Mouse (Mus musculus): ENCODE measurements around the gene Pdzph1.
A peak's percentile ranks its signal among the peaks of the same experiment; 100 is the strongest.

Gene Pdzph1

DNA sequence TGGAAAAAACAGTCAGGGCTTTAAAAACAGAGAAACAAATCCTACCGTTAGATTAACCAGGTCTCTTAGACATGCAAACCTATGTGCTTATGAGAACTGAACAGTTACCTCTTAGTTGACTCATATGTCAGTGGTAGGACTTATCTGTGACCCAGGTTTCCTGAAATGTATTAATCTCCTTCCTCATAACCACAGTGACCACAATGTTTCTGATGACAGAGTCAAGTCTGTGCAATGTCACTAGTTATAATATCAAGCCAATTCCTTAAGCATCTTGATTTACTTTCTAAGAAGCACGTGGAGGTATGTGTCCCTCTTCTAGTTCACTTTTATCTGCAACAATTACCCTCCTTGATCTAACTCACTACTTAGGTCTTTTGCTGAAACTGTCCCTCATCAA lies 68.4 kb downstream of the Pdzph1 start:
- DNase-seq, result no peak

DNA sequence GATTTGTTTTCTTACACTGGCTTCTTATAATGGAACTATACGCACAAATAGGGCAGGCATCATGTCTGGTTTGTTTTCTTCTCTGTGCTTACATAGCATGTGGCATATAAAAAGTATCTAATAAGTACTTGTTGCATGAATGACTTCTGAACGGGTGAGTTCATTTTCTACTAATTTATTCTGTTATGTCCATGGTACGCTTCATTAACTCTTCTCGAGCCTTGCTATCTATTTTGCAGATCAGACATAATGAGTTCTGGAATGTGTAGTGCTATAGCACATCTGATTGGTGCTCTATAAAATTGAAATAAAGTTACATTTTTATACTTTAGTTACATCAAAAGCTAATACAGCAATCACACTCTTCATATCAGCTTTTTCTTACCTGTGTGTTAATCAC lies 71.2 kb downstream of the Pdzph1 start:
- DNase-seq, result no peak

DNA sequence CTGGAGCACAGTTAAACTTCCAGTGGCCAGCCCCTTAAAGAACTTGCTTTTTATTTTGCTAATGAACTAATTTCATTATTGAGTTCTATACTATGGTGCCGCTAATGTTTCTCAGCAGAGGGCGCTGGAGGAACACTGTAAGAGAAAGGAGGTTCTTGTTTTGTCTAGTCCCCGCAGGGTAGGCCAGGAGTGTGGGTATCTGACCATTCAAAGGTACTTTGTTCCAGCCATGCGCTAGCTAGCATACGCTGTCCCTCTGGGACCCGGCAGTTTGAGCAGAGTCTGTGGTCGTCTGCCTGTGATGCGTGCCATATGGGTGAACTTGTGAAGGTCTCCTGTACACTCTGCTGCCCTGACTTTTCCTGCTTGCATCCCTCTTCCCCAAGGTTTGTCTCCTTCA lies 72.1 kb downstream of the Pdzph1 start:
- peak; percentile 56 for DNase-seq

DNA sequence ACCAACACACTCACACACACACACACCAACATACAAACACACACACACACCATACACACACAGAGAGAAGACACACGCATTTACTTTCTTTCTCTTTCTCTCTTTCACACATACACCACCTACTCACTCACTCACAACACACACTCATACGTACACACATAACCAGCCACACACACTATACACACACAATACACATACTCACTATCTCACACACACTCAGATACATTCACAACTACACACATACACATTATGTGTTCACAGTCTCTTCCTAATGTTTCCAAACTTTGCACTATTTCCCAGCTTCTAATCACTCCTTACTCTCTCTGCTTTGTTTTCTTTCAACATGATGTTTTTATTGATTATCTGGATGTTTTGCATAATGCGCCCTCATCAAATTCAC lies 72.6 kb downstream of the Pdzph1 start:
- DNase-seq, result no peak

DNA sequence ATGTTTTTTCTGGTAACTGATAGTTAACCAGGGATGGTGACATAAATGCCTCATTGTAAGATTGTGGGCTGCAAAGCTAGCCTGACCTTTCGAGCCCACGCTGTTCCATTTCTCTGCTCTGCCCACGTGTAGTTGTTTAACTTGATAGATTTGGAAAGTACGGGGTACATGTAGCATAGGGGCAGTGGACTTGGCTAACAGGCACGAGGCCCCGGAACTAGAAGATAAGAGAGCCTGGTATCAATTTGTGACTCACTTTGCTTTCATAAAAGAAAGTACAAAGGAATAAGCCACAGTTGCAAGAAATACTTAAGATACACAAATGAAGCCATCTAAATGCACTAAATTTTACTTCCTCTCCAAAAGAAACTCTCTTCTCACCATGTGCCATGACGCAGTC lies 79.6 kb downstream of the Pdzph1 start:
- no peak for DNase-seq

DNA sequence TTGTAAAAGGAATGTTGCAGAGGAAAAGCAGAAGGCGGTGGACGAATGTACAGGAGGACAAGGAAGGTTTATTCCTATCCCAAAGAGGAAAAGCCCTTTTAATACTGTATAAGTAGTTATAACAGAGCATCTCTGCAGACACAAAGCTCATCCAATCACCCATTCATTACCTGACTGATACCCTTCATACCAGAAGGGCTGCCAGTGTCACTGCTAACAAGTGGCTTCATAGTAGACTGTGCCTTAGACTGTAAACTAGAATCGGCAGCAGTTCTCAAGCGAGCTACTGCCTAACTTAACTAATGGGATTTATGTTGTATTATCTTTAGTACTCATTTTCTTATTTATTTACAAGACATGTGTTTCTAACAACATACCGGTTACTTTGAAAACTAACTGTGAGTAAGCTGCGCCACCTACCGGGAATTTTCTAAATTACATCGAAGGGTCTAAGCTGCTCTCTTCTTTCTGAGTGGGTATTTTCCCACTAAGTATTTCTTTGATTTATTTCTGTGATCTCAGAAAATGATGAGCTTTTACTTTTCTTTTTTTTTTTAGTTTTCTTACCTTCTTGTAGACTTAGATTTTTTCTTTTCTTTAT lies 82.0 kb downstream of the Pdzph1 start:
- DNase-seq, result peak; percentile 85

DNA sequence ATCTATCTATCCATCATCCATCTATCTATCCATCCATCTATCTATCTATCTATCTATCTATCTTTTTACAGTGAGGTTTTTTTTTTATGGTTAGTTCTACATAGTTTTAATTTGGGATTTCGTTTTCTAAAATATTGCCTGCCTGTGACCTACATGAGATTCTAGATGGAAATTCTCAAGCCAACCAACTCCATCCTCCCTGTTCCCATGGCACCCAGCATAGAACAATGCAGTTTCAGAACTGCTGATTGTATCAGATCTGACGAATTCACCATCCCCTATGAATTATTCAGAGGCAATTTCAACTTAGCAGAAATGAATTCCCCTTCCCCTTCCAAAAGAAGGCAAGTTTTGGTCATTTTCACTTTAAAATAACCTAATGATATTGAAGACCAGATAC lies 85.2 kb downstream of the Pdzph1 start:
- no peak for DNase-seq

DNA sequence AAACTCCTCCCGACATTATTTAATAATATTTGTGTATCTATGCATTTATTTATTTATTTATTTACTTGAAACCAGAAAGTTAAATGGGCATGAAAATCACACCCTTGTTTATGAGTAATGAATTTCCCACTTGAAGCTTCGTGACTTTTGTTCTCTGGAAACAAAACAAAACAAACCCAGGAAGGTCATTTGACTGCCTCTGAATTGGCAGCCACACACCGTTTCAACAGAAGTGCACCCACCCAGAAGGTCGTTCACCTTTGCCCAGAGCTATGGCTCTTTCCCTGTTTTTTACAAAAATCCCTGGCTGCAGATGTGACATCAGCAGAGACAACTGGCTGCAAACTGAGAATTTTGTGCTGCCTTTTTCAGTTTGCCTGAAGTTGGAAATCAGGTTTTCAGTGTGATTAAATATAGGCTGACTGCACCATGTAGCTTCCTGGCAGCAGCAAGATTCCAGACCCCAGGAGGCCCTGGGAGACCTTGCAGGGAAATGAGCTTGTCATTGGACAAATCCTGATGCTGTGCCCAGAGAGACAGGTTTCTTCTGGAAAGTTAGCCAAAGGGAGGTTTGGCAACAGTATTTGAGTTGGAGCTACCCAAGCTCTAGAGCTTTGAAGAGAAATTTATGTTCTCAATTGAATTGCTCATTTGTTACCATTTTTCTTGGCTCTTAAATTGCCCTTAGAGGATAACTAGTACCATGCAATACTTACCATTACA lies 99.5 kb downstream of the Pdzph1 start:
- no peak for DNase-seq

DNA sequence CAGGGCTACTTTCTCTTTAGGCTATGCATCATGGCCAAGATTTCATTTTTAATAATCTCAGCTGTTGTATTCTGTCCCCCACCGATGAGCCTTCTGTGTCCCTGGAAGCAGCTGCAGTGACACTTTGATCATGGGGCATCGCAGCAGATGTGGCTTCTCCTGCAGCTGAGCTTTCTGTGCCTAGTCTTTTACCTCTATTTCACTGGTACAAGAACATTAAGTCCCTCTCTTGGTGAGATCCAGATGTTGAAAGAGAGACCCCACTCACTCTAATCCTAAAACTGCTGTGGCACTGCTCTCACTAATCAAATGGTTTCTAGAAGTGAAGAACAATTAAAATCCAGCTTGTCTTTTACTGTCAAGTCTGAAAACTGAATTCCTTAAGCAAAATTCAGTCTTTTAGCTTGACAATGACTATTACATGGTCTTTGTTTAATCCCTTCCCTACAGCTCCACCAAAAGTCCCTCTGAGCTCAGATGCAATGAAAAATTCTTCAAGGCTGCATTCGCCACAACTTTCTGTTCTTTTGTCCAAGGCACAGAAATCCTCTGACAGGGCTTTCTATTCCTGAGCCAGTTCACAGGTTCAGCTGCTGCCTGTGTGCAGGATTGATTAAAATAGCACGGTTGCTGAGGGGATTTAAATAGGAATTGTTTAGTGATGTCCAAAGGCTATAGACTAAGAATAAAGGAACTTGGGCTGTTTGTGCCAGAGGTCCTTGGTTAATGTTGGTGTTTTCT lies 101.1 kb downstream of the Pdzph1 start:
- DNase-seq, result no peak

DNA sequence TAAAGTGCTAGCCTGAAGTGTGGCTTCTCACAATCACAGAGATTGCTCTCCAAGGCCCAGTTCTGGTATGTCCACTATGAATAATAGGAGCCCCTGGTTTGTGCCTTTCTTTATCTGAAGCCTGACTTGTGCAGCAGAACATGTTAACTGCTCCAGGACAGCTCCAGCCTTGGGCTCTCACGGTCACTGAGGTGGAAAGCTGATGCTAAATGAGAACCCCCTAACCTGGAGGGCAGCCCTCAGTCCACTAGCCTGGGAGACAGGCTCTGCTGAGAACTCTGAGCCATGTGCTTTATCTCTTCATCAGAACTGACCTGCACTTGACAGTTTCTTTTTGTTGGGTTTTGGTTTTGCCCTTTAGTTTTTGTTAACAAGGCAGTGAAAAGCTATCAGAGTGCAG lies 106.8 kb downstream of the Pdzph1 start:
- no peak for DNase-seq

DNA sequence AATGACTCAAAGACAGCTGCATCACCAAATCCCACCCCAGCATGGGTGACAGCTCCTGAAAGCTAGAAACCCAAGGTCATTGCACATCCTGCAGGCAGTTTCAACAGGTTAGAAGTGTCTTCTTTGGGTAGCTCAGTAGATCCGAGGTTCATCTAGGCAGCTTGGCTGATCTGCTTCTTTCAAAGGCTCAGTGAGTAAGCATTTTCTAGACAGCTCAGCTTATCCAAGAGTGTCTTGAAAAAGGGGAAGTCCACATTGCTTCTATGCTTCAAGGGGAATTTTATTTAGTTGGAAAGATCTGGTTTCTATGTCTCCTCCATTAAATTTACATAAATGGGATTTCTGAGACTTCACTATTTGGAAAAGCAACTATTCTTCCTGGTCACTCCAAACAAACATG lies 117.8 kb downstream of the Pdzph1 start:
- no peak for DNase-seq

DNA sequence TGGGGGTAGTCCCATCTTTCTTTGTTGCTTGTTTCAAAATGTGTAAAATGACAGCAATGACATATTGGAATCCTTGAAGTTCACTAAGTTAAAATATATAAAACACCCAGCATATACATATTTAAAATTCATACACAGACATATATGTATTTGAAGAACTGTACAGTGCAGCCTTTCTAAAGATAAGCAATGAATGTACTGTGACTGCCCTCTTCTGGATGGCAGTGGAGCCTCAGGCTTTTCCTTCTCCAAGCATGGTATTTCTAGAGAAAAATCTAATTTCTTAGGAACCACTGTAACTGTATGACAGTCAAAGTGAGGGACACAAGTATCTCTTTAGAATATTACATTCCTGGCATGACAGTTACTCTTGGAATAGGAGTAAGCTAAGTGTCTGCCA lies 120.4 kb downstream of the Pdzph1 start:
- peak; percentile 5 for DNase-seq
